Mouse (Mus musculus) granulocyte monocyte progenitor cell, adult 5-6 weeks (primary cell): Measurements from ENCODE around the gene Ccdc137. TPM values are rescaled to one million over a fixed set of nuclear protein-coding genes. Genes with fewer than 3 reads are reported as not detected.

Source experiments
- ATAC-seq: replicated peaks from 2 replicates; pipeline ENCODE4 v1.8.0; 2016; ENCODE audit warnings: mild to moderate bottlenecking, moderate TSS enrichment, inconsistent platforms; ENCODE audit not compliant: poor library complexity, severe bottlenecking
- total RNA-seq, 2 experiments: library from RNA; stranded (forward) in 1 of 2; stranded (reverse) in 1 of 2; fragments of 200-712, 200-1000 nt in 1 of 2; fragments of >200 nt in 1 of 2; fragmentation: Nextera tagmentation in 1 of 2; gene quantifications; 2 replicates each; pipeline ENCODE4 v1.2.3; 2014 to 2017

The Ccdc137 gene
- total RNA-seq, 2 experiments from 2014 or later, result 39.4 to 43.0 TPM

DNA sequence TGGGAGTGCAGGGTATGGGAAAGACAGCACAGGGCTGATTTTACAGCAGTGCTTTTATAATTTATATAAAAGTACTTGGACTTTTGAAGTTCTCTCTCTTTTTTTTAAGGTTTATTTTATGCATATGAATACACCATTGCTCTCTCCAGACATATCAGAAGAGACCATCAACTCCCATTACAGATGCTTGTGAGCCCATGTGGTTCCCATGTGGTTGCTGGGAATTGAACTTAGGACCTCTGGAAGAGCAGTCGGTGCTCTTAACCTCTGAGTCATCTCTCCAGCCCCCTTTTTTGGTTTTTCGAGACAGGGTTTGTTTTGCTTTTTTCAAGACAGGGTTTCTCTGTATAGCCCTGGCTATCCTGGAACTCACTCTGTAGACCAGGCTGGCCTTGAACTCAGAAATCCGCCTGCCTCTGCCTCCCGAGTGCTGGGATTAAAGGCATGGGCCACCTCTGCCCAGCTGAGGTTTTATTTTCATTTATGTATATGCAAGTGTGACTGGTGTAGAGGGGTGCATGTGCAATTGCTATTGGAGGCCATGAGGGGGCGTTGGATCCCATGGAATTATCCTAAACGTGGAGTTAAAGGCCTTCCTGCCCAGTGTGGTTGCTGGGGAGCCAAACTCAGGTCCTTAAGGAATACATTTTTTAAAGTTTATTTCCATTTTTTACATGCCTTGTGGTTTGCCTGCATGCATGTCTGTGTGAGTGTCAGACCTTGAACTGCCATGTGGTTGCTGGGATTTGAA lies 1.1 kb downstream of the Ccdc137 start:
- ATAC-seq, result no peak; the same call in 1 of the 2 replicates

DNA sequence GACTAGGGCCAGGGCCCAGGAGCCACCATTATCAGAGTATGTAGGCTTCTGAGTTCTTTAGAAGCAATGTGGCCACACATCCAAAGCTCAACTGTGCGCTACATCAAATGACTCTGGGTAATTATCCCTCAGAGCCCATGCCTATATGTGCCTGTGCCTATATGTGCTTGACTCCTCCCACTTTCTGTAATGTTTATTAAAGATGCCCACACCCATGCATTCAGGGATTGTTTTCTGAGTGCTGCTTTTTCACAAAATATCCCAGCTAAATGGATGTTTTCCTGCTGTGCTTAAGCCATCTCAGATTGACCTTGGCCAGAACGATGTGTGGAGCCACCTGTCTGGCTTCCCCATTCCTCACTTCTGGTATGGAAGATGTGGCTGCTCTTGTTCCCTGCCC lies 5.6 kb downstream of the Ccdc137 start:
- ATAC-seq, result no peak

DNA sequence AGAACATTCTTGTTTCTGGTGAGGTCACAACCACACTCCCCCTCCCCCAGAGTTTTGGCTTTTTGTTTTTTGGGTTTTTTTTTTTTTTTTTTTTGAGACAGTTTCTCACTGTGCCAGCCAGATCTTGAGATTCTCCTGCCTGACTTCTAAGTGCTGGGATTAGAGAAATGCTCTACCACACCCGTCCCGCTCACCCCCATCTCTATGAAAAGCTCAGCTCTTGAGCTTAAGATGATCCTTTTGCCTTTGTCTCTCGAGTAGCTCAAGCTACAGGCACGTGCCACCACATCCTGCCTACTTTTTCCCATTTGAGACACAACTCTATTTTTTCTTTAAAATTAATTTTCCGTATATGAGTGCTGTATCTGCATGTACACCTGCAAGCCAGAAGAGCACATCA lies 6.5 kb downstream of the Ccdc137 start:
- no peak for ATAC-seq

DNA sequence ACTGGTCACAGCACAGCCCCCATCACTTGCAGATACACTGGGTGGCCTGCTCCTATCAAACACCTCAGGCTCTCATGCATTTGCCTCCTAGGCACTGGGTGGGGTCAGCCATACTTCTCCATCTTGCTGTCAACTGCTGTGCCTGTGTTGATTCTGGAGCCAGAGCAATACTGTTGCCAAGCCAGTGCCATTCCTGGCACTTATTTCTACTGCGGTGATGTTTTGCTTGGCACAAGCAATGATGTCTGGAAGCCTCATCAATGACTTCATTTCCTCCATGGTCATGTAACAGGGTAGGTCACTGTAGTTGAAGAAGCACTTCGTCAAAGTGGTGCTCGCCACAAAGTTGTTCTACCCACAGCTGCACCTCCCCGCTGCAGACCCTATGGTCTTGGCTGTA lies 7.6 kb downstream of the Ccdc137 start:
- ATAC-seq, result no peak

DNA sequence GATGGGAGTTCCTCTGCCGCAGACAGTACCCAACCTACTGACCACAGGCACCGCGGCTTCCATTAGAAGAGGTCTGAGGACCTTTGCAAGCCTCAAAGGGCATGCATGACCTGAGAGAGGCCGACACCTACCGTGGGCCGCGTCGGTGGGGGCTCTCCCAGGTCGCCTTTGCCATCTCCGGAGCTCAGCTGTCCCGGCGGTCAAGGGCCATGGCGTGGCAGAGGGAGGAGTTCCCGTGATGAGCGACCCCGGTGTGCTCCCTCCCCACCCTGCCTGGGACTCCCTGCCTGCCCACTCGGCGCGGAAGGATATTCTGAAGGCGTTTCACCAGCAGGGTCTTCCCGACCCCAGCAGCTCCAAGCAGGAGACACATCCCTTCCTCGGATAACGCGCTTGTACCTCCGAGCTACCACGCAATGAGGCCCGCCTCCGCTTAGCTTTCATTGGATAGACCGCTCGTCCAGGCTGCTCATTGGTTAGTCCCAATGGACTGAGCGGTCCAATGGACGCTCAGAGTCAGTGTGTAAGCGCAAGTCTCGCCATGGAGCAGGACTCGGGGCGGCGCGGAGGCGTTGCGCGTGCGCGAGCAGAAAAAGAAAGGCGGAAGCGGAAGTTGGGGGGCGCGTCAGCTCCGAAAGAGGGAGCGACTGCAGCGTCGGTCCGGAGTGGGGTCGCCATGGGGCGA lies 9.3 kb downstream of the Ccdc137 start, which contains the start of gene Arl16:
Gene Arl16 (minus strand): TSS at position 557 of the 685 bp plus-strand sequence.
- ATAC-seq, result peak; percentile 94

DNA sequence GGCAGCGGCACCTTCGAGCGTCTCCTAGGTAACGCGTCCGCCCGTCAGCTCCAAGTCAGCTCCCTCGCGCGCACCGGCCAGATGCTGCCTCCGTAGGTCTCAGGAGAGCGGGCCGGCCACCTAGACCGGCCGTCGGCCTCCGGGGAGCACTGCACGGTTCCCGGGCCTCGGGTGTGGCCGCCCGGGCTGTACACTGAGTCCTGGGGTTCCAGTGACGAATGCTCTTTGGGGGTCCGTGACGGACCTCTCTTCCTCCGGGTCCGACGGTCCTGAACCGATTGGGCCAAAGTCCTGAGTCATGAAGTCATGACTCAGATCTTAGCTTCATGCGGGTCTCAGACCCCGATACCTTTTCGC lies 9.8 kb downstream of the Ccdc137 start:
- no peak; the same call in 1 of the 2 replicates for ATAC-seq

- no peak for ATAC-seq
Observed at GRCm38 (mm10) chr11:120472052-120472451, 14.1 kb downstream of the Ccdc137 start.

GRCm38 (mm10) chr11:120483448-120483934 lies 25.6 kb downstream of the Ccdc137 start:
- no peak for ATAC-seq

DNA sequence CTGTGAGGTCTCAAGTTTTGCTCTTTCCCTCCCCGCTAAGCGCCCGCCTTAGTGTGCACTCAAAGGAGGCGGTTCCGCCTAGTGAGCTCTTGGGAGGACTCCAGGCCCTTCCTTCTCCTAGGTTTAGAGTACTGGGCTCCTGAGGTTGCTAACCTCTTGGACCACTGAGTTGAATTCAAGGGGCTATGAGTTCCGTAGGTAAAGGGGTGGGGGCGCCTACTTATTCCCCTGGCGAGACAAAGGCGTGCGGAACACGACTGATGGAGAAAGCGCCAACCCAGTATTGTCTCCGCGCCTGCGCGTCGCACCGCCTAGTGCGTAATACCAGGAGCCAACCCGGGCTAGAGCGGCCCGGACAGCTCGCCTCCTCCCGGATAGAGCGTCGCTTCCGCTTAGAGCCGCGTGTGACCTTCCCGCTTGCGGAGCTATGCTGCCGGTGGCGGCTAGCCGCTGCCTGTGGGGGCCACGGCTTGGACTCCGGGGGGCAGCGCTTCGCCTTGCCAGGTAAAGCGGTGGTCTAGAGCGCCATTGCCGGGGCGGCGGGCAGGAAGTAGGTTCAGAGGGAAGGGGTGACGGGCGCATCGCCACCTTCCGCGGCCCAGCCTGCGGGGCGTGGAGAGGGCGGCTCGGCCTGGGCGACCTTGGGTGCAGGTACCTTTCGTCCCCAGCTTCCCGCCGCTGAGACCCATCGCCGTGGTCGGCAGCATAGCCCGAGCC lies 26.5 kb downstream of the Ccdc137 start, which contains the start of gene Mrpl12:
Gene Mrpl12 (plus strand): TSS at position 349 of the 717 bp plus-strand sequence.
- peak; percentile 85 for ATAC-seq

GRCm38 (mm10) chr11:120485251-120485650 lies 27.3 kb downstream of the Ccdc137 start:
- no peak for ATAC-seq

DNA sequence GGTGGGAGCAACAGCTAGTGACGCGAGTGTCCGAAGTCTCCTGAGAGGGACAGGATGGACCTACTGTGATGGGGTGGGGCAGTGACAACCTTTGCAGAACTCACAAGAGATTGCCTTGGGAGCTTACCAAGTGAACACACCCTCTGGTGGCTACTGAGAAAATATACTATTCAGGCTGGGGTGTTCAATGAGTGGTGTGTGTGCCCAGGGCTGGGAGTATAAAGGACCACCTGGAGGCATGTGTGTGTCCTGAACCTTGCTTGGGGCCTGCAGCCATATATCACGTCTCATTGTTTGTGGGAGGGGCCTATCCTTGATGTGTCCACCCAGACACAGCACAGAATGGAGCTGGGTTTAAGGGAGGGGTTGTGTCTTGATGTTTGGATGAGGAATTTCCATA lies 30.6 kb downstream of the Ccdc137 start:
- no peak for ATAC-seq

- ATAC-seq, result peak; percentile 39
Observed at GRCm38 (mm10) chr11:120489054-120489761, 31.3 kb downstream of the Ccdc137 start.

DNA sequence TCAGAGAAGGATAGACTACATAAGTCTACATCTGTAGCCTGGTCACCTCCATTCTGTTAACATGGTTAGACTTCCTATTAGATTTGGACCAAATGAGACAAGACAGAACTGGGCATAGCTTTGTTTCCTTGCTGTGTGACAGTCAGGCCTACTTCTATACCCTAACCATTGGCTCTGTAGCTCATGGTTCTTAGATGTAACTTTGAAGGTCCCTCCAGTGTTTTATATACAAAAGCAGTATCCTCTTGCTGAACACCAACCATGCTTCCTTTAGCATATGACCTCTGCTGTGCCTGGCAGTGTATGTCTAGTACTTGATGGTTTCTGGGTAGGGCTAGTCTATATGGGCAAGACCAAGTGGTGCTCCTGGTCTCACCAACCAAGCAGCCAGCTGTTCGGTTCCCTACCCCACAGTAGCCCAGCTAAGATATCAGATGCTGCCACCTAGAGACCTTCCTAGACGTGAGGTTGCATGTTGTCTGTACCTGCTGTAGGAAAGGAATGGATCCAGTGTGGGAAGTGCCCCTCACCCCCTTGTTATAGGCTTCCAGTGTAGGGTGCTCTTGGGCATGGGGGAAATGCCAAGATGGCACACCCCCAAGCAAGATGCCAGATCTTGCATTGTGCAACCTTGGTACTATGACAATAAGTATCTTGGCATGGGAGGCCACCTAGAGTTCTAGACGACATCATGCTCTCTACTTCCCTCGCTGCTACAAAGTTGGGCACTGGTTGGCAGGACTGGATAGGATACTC lies 32.6 kb downstream of the Ccdc137 start:
- no peak for ATAC-seq

DNA sequence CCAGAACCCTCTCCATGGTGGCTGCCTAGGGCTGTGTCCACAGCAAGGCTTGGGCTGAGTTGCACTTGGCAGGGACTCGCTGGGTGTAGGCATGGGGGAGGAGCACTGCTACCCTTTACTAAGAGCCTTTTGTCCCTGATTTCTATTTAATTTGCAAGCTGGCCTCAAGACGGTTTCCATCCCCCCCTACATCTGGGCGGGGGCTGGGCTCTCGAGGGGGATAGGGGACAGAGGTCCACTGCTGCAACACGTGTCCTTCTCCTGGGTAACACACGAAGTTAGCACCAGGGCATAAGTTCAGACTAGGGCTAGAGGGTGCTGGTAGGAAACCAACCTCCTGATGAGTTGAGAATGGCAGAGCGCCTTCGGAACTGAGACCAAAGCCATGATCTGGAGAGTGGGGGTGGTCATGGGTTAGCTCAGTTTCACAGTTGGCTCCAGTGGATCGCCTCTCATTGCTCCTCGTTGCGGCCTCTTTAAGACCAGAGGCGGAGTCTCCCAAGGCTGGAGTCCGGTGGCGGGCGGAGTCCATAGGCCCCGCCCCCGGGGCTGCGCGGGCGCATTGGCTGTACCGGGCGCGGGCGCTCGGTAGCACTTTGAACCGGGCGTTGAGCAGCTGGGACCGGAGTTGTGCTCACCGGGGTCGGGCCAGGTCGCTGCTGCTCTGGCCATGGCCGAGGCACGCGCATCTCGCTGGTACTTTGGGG lies 33.6 kb downstream of the Ccdc137 start, which contains the start of gene Slc25a10:
Gene Slc25a10 (plus strand): TSS at position 524 of the 707 bp plus-strand sequence.
- peak; percentile 71 for ATAC-seq

DNA sequence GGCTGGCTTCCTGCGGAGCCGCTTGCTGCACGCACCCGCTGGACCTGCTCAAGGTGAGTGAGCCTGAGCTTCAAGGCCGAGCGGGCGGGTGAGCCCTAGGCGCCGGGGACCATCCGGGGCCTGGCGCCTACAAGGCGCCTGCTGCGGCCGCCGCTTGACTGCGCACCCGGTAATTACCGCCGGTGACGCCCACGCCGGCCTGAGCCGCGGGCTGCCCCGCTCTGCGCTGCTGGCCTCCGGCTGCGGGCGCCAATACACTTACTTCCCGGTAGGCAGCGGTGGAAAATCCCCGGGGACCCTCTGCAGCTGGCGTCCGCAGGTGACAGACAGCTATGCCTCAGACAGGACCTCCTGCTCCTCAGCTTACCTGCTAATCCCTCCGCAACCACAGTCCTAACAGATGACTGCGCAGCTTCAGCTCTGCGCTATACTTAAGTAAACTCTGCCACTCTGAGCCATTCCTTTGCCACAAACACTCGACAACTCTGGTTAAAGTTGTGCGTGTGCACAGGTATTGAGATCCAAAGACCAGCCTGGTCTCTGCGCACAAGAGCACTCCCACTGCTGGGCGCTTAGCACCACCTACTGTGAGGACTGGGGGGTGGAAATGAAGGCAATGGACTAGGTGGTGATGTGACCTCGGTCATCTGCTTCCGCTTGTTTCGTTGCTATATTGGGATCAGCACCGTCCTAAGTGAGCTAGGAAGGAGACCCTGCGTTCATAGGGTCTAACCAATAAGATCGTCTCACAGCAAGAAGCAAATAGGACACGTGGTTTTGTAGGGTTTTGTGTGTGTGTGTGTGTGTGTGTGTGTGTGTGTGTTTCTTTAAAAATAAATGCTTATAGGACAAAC lies 34.3 kb downstream of the Ccdc137 start:
- ATAC-seq, result peak; percentile 58

GRCm38 (mm10) chr11:120492878-120493203 lies 34.9 kb downstream of the Ccdc137 start:
- ATAC-seq, result no peak

GRCm38 (mm10) chr11:120493351-120493750 lies 35.4 kb downstream of the Ccdc137 start:
- no peak for ATAC-seq

DNA sequence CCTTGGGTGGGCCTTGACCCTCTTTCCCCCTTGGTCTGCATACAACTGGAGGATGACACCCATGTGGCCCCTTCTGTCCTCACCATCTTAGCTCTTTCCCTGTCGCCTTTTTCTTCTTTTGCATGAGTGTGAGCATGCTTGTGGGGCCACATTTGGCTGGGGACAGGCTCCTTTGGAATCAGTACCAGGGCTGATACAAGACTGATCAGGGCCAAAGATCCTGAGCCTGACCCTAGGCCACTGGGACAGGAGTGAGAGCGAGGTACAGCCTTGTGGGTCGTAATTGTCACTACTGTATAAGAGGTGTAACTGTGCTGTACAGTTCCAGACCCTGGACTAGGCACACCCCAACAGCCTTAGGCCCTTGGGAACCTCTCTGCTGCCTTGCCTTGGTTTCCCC lies 36.0 kb downstream of the Ccdc137 start:
- ATAC-seq, result no peak
